Mouse (Mus musculus) limb, embryonic 13.5 days (tissue): Measurements from ENCODE around the gene Morc2b. TPM values are rescaled to one million over a fixed set of nuclear protein-coding genes. Genes with fewer than 3 reads are reported as not detected.

Source experiments
- polyA plus RNA-seq: library from polyadenylated mRNA; unstranded; fragments of >200 nt; fragmentation: Nextera tagmentation; extraction: Ambion mirVana; gene quantifications from 2 replicates; pipeline ENCODE4 v1.2.1, GENCODE M21; 2015

Gene Morc2b
- polyA plus RNA-seq, 1 experiment from 2014 or later = 0.14 TPM

Other genes starting within 250 kb of the Morc2b start
- 7.1 and 9.5 TPM in 2 replicates for gene Zfp870, start 248.0 kb downstream of the Morc2b start, polyA plus RNA-seq
- not detected in 2 replicates for gene Cyp4f14, start 222.3 kb downstream of the Morc2b start, polyA plus RNA-seq
- gene Cyp4f13, start 192.3 kb downstream of the Morc2b start, polyA plus RNA-seq = 9.3 and 9.9 TPM in 2 replicates
- 12.3 and 13.1 TPM in 2 replicates for gene Zfp472, start 173.9 kb downstream of the Morc2b start, polyA plus RNA-seq
- gene Zfp952, start 146.6 kb downstream of the Morc2b start, polyA plus RNA-seq = 14.9 and 17.6 TPM in 2 replicates
- 18.5 and 18.6 TPM in 2 replicates for gene Zfp763, start 106.3 kb downstream of the Morc2b start, polyA plus RNA-seq
- not detected in 2 replicates for gene 4921501E09Rik, start 71.6 kb downstream of the Morc2b start, polyA plus RNA-seq
- gene Zfp563, start 50.4 kb downstream of the Morc2b start, polyA plus RNA-seq = 10.9 and 12.0 TPM in 2 replicates
- gene Olfr55, start 28.8 kb upstream of the Morc2b start, polyA plus RNA-seq = 0.05 TPM in 1 of 2 replicates, not detected in the other
- not detected in 2 replicates for gene Olfr239, start 51.6 kb upstream of the Morc2b start, polyA plus RNA-seq
- not detected in 2 replicates for gene Olfr1564, start 82.0 kb upstream of the Morc2b start, polyA plus RNA-seq
- 17.7 and 19.8 TPM in 2 replicates for gene Zfp955a, start 115.5 kb upstream of the Morc2b start, polyA plus RNA-seq
- gene Olfr63, start 125.0 kb upstream of the Morc2b start, polyA plus RNA-seq = 0.04 TPM in 1 of 2 replicates, not detected in the other
- gene Zfp955b, start 149.9 kb upstream of the Morc2b start, polyA plus RNA-seq = 15.1 and 15.8 TPM in 2 replicates
- 11.9 and 12.9 TPM in 2 replicates for gene Zfp81, start 219.2 kb upstream of the Morc2b start, polyA plus RNA-seq